Mouse (Mus musculus): ENCODE results near the gene Gm9970.

Gene Gm9970

GRCm38 (mm10) chr5:31197072-31197471 is 44.0 kb downstream of the Gm9970 start:
- intact Hi-C loops (cut with DNase I), result no loop called here

GRCm38 (mm10) chr5:31196207-31196606 is 44.8 kb downstream of the Gm9970 start:
- intact Hi-C loops (cut with DNase I), result no loop called here

- intact Hi-C loops (cut with DNase I), result no loop called here
These were observed 45.4 kb downstream of the Gm9970 start for GRCm38 (mm10) chr5:31195671-31196070.

GRCm38 (mm10) chr5:31194486-31195485 is 46.2 kb downstream of the Gm9970 start:
- intact Hi-C loops (cut with DNase I), result no loop called here

- intact Hi-C loops (cut with DNase I), result no loop called here
These were observed 47.3 kb downstream of the Gm9970 start for GRCm38 (mm10) chr5:31193631-31194281.

- intact Hi-C loops (cut with DNase I), result no loop called here
These were observed 47.9 kb downstream of the Gm9970 start, which contains the start of the genes Snx17 and Eif2b4 for GRCm38 (mm10) chr5:31192939-31193630. TSS of gene Snx17 (plus strand) at chr5:31193227. TSS of gene Eif2b4 (minus strand) at chr5:31193430.

- intact Hi-C loops (cut with DNase I), result no loop called here
These were observed 48.7 kb downstream of the Gm9970 start for GRCm38 (mm10) chr5:31192045-31192938.
